Mouse (Mus musculus) mouse trophoblast stem cell (cell line): ENCODE measurements around the gene Exoc3l4.

Source experiments
- in situ Hi-C, 2 experiments: fragments of 300-500 bp; cut with MseI, MboI; formaldehyde crosslinking; loops; 2 replicates in 1 of 2; 3 replicates in 1 of 2; pipeline ENCODE4 v1.15.1; 2025

The Exoc3l4 gene

GRCm38 (mm10) chr12:111416921-111417779 lies at the start of gene Exoc3l4:
TSS of gene Exoc3l4 (plus strand) at chr12:111417017.
- in situ Hi-C loops, result no loop called here

GRCm38 (mm10) chr12:111367065-111367464 lies 49.8 kb upstream of the Exoc3l4 start:
- in situ Hi-C loops, result no loop called here

- in situ Hi-C loops, result no loop called here
Observed at GRCm38 (mm10) chr12:111370249-111370648, 46.6 kb upstream of the Exoc3l4 start.

GRCm38 (mm10) chr12:111371905-111372304 lies 44.9 kb upstream of the Exoc3l4 start:
- in situ Hi-C loops, result no loop called here

- in situ Hi-C loops, result no loop called here
Observed at GRCm38 (mm10) chr12:111373411-111373810, 43.4 kb upstream of the Exoc3l4 start.

- in situ Hi-C loops, result no loop called here
Observed at GRCm38 (mm10) chr12:111374727-111375126, 42.1 kb upstream of the Exoc3l4 start.

GRCm38 (mm10) chr12:111375559-111375958 lies 41.3 kb upstream of the Exoc3l4 start:
- in situ Hi-C loops, result no loop called here

- in situ Hi-C loops, result no loop called here
Observed at GRCm38 (mm10) chr12:111376053-111376452, 40.8 kb upstream of the Exoc3l4 start.

GRCm38 (mm10) chr12:111376826-111377331 lies 39.9 kb upstream of the Exoc3l4 start:
- in situ Hi-C loops, result no loop called here

- in situ Hi-C loops, result no loop called here
Observed at GRCm38 (mm10) chr12:111377376-111377973, 39.3 kb upstream of the Exoc3l4 start, which contains the start of gene Cdc42bpb. TSS of gene Cdc42bpb (minus strand) at chr12:111377718.

GRCm38 (mm10) chr12:111377986-111378490 lies 38.8 kb upstream of the Exoc3l4 start:
- in situ Hi-C loops, result no loop called here

- in situ Hi-C loops, result no loop called here
Observed at GRCm38 (mm10) chr12:111378812-111379211, 38.0 kb upstream of the Exoc3l4 start.

- in situ Hi-C loops, result no loop called here
Observed at GRCm38 (mm10) chr12:111385883-111386641, 30.8 kb upstream of the Exoc3l4 start.

- in situ Hi-C loops, result no loop called here
Observed at GRCm38 (mm10) chr12:111386642-111387120, 30.1 kb upstream of the Exoc3l4 start.

GRCm38 (mm10) chr12:111387146-111387545 lies 29.7 kb upstream of the Exoc3l4 start:
- in situ Hi-C loops, result no loop called here

GRCm38 (mm10) chr12:111394008-111394407 lies 22.8 kb upstream of the Exoc3l4 start:
- in situ Hi-C loops, result no loop called here

- in situ Hi-C loops, result no loop called here
Observed at GRCm38 (mm10) chr12:111396997-111397396, 19.8 kb upstream of the Exoc3l4 start.

- in situ Hi-C loops, result no loop called here
Observed at GRCm38 (mm10) chr12:111401454-111402184, 15.2 kb upstream of the Exoc3l4 start.

- in situ Hi-C loops, result no loop called here
Observed at GRCm38 (mm10) chr12:111404880-111405279, 11.9 kb upstream of the Exoc3l4 start.

GRCm38 (mm10) chr12:111406622-111407021 lies 10.2 kb upstream of the Exoc3l4 start, which contains the start of gene Lbhd2:
TSS of gene Lbhd2 (plus strand) at chr12:111406809.
- in situ Hi-C loops, result no loop called here

- in situ Hi-C loops, result no loop called here
Observed at GRCm38 (mm10) chr12:111409583-111409982, 7.2 kb upstream of the Exoc3l4 start.
